Mouse (Mus musculus): ENCODE results near the gene Adra2c.

- TF ChIP-seq GATA1 (IDR thresholded peaks at IDR 0.05; ENCODE audit: low read length) (no peak), TAL1 (IDR thresholded peaks at IDR 0.05; ENCODE audit: low read length) (no peak)
These were observed 33.9 kb upstream of the Adra2c start for GRCm38 (mm10) chr5:35244204-35244603.

Measured in erythroblast, embryonic 14.5 days (primary cell).